In the genomic region with DNA sequence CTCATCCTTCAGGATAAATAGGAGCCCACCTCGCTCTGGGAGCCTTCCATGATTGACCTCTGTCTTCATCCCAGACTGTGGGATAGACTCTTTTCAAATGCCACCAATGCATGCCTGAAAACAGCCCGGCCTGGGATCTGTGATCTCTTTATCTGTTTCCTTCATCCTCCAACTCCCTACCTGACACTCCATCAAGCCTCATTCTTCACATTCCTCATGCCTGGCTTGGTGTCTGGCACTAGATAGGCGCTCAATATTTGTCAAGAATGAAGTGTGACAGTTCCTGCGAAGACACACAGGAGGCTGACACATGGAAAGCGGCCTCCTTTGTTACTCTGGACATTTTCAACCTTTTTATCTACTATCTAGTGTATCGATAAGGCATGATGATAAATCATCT, we compare ENCODE assay signal across 17 mouse cellular contexts. TPM values are rescaled to one million over a fixed set of nuclear protein-coding genes. Genes with fewer than 3 reads are reported as not detected.
DNase-seq lines count a peak whose midpoint lies in the region; ATAC-seq lines count a peak whose summit lies in the region.
"Had no signal": no experiment of that assay in that cellular context is flagged by ENCODE, and none has a peak within 500 bp of the region (broad histone marks: within the 10 kb centered on the region; RNA-seq: fewer than 3 reads in every experiment).

No protein-coding gene starts in this region.

- DNase-seq in cerebellum, postnatal 14 days: peak; percentile 21 to 46
- DNase-seq in cerebellum, adult 9-10 months: no peak
- no peak for DNase-seq in embryonic facial prominence, embryonic 10.5 days (ENCODE audit: low spot score)
- no peak for DNase-seq in layer of hippocampus, adult 18-20 months (ENCODE audit: low spot score in 2 of 2)
- DNase-seq in left cerebral cortex, adult 9 months (ENCODE audit: low spot score in 2 of 2): no peak
- DNase-seq: adrenal gland, adult 2 months; cerebellum, adult 18-20 months; kidney, postnatal 10 days; left cerebral cortex, postnatal 4 days; thymus, adult 2 months had no signal

- H3K9me3 ChIP-seq in intestine, embryonic 15.5 days: no peaks in the 10 kb centered on the region
- H3K9me3 ChIP-seq in intestine, embryonic 16.5 days (ENCODE audit: control insufficient read depth, low read length): no peaks in the 10 kb centered on the region
- H3K9me3 ChIP-seq in embryonic facial prominence, embryonic 10.5 days: no peaks in the 10 kb centered on the region
- no peaks in the 10 kb centered on the region for H3K9me3 ChIP-seq in limb, embryonic 15.5 days
- H3K9me3 ChIP-seq: forebrain, embryonic 15.5 days; heart, embryonic 12.5 days; hindbrain, embryonic 15.5 days had no signal

- H3K4me2 ChIP-seq in intestine, embryonic 15.5 days (replicated peaks): no peak overlapping the region
- H3K4me2 ChIP-seq in intestine, embryonic 16.5 days (ENCODE audit: low read depth, low read length): no peak overlapping the region
- H3K4me2 ChIP-seq in limb, embryonic 15.5 days: no peak overlapping the region
- H3K4me2 ChIP-seq: forebrain, embryonic 15.5 days; heart, embryonic 12.5 days; hindbrain, embryonic 15.5 days; midbrain, embryonic 11.5 days had no signal

- no peak overlapping the region for H3K9ac ChIP-seq in intestine, embryonic 15.5 days
- no peak overlapping the region for H3K9ac ChIP-seq in intestine, embryonic 16.5 days (ENCODE audit: low read depth, low read length)
- H3K9ac ChIP-seq in limb, embryonic 15.5 days: no peak overlapping the region
- H3K9ac ChIP-seq: forebrain, embryonic 15.5 days; heart, embryonic 12.5 days; hindbrain, embryonic 15.5 days had no signal

- WGBS in intestine, embryonic 15.5 days: 65% methylated on average over 6 of the region's 6 CpGs
- WGBS in intestine, embryonic 16.5 days: 64% methylated on average over 6 of the region's 6 CpGs
- WGBS in embryonic facial prominence, embryonic 10.5 days: 81% methylated on average over 6 of the region's 6 CpGs
- 56% methylated on average over 6 of the region's 6 CpGs for WGBS in limb, embryonic 15.5 days

- H3K4me3 ChIP-seq in intestine, embryonic 15.5 days (replicated peaks): no peak overlapping the region
- H3K4me3 ChIP-seq in intestine, embryonic 16.5 days (ENCODE audit: low read length): no peak overlapping the region
- H3K4me3 ChIP-seq in embryonic facial prominence, embryonic 10.5 days: no peak overlapping the region
- H3K4me3 ChIP-seq in limb, embryonic 15.5 days: no peak overlapping the region
- H3K4me3 ChIP-seq: forebrain, embryonic 15.5 days; heart, embryonic 12.5 days; hindbrain, embryonic 15.5 days had no signal

- ATAC-seq in intestine, embryonic 15.5 days: no peak
- ATAC-seq in intestine, embryonic 16.5 days: no peak
- ATAC-seq in limb, embryonic 15.5 days (ENCODE audit: insufficient number of reproducible peaks, low FRiP score, low TSS enrichment, low read depth): no peak
- ATAC-seq: forebrain, embryonic 15.5 days had no signal

- peaks cover 7% of the 10 kb centered on the region; the same call in 1 of the 2 replicates for H3K4me1 ChIP-seq in intestine, embryonic 15.5 days (replicated peaks)
- H3K4me1 ChIP-seq in intestine, embryonic 16.5 days (ENCODE audit: control insufficient read depth, insufficient read depth, low read length): peaks cover 8% of the 10 kb centered on the region; the same call in 1 of the 2 replicates
- H3K4me1 ChIP-seq in embryonic facial prominence, embryonic 10.5 days: peaks cover 35% of the 10 kb centered on the region
- peaks cover 13% of the 10 kb centered on the region for H3K4me1 ChIP-seq in limb, embryonic 15.5 days
- H3K4me1 ChIP-seq: forebrain, embryonic 15.5 days; hindbrain, embryonic 15.5 days had no signal

- 0 out of 2 replicates have a peak overlapping the region, but pooled peaks have one; percentile 4 for H3K27ac ChIP-seq in intestine, embryonic 15.5 days
- no peak overlapping the region for H3K27ac ChIP-seq in intestine, embryonic 16.5 days (ENCODE audit: low read length)
- H3K27ac ChIP-seq in embryonic facial prominence, embryonic 10.5 days (replicated peaks): peak overlapping the region; percentile 73; the same call in 1 of the 2 replicates
- H3K27ac ChIP-seq in limb, embryonic 15.5 days: peak overlapping the region; percentile 19; the same call in 1 of the 2 replicates
- H3K27ac ChIP-seq: forebrain, embryonic 15.5 days; hindbrain, embryonic 15.5 days had no signal

- no peaks in the 10 kb centered on the region for H3K27me3 ChIP-seq in intestine, embryonic 15.5 days (replicated peaks)
- no peaks in the 10 kb centered on the region for H3K27me3 ChIP-seq in intestine, embryonic 16.5 days (replicated peaks; ENCODE audit: control insufficient read depth, insufficient read depth, low read length)
- H3K27me3 ChIP-seq in embryonic facial prominence, embryonic 10.5 days (replicated peaks; ENCODE audit: low read depth, poor library complexity, severe bottlenecking): no peaks in the 10 kb centered on the region
- no peaks in the 10 kb centered on the region for H3K27me3 ChIP-seq in limb, embryonic 15.5 days
- H3K27me3 ChIP-seq: forebrain, embryonic 15.5 days; heart, embryonic 12.5 days; hindbrain, embryonic 15.5 days had no signal

- no peaks in the 10 kb centered on the region for H3K36me3 ChIP-seq in intestine, embryonic 15.5 days
- H3K36me3 ChIP-seq in intestine, embryonic 16.5 days (ENCODE audit: control insufficient read depth, insufficient read depth, low read length): no peaks in the 10 kb centered on the region
- H3K36me3 ChIP-seq in embryonic facial prominence, embryonic 10.5 days (replicated peaks): no peaks in the 10 kb centered on the region
- H3K36me3 ChIP-seq in limb, embryonic 15.5 days: no peaks in the 10 kb centered on the region
- H3K36me3 ChIP-seq: forebrain, embryonic 15.5 days; heart, embryonic 12.5 days; hindbrain, embryonic 15.5 days had no signal

RNA-seq across cellular contexts. Expression of a gene that starts 9.9 kb away (rescaled TPM):
- polyA plus RNA-seq in intestine, embryonic 15.5 days (2015; fragmentation: Nextera tagmentation; extraction: Ambion mirVana): 9.4 and 9.9 TPM in 2 replicates
- 6.2 and 6.6 TPM in 2 replicates for polyA plus RNA-seq in intestine, embryonic 16.5 days (2015; fragmentation: Nextera tagmentation; extraction: Ambion mirVana)
- polyA plus RNA-seq in embryonic facial prominence, embryonic 10.5 days (2016; fragmentation: Nextera tagmentation; extraction: Ambion mirVana): 17.7 and 17.9 TPM in 2 replicates
- 28.6 and 46.4 TPM in 2 replicates for polyA plus RNA-seq in limb, embryonic 15.5 days (2015; fragmentation: Nextera tagmentation; extraction: Ambion mirVana)
- 1 to 10 TPM; 5.3 to 6.0 TPM for total RNA-seq in layer of hippocampus, adult 18-20 months (2021)

RNA-seq across cellular contexts. Expression of a gene that starts 19.9 kb away (rescaled TPM):
- 668 and 710 TPM in 2 replicates for polyA plus RNA-seq in intestine, embryonic 15.5 days (2015; fragmentation: Nextera tagmentation; extraction: Ambion mirVana)
- 558 and 560 TPM in 2 replicates for polyA plus RNA-seq in intestine, embryonic 16.5 days (2015; fragmentation: Nextera tagmentation; extraction: Ambion mirVana)
- 1,878 and 2,201 TPM in 2 replicates for polyA plus RNA-seq in embryonic facial prominence, embryonic 10.5 days (2016; fragmentation: Nextera tagmentation; extraction: Ambion mirVana)
- 1,721 and 1,971 TPM in 2 replicates for polyA plus RNA-seq in limb, embryonic 15.5 days (2015; fragmentation: Nextera tagmentation; extraction: Ambion mirVana)
- 10 to 100 TPM; 44.9 to 49.3 TPM for total RNA-seq in layer of hippocampus, adult 18-20 months (2021)

Comparison
In these comparisons a context has a peak if more than half of its experiments do, and no peak if none do; other contexts are left out.
1. DNase-seq: peak in cerebellum, postnatal 14 days (2 of 2); none in cerebellum, adult 9-10 months (single experiment), embryonic facial prominence, embryonic 10.5 days (single experiment), layer of hippocampus, adult 18-20 months (0 of 2) and left cerebral cortex, adult 9 months (0 of 2).